Mouse (Mus musculus) C2C12 (cell line): ENCODE data around the gene Arhgap24. TPM values are rescaled to one million over a fixed set of nuclear protein-coding genes. Genes with fewer than 3 reads are reported as not detected.

Source experiments
- H3K27me3 ChIP-seq: one replicate; pipeline ENCODE4 v1.6.1; 2011; ENCODE audit not compliant: control insufficient read depth, insufficient read depth, insufficient read length
- H3K36me3 ChIP-seq: one replicate; pipeline ENCODE4 v1.6.1; 2011; ENCODE audit not compliant: control insufficient read depth, insufficient read depth
- H3K4me3 ChIP-seq: one replicate; pipeline ENCODE4 v1.5.1; 2011; ENCODE audit warnings: mild to moderate bottlenecking, control low read depth; ENCODE audit not compliant: poor library complexity, insufficient read depth, severe bottlenecking
- H3K79me2 ChIP-seq: one replicate; pipeline ENCODE4 v1.6.1; 2011; ENCODE audit not compliant: control insufficient read depth, insufficient read depth
- H3K79me3 ChIP-seq: one replicate; pipeline ENCODE4 v1.6.1; 2011; ENCODE audit warnings: low read depth, control low read depth
- H3ac ChIP-seq: one replicate; pipeline ENCODE3; 2011; ENCODE audit warnings: low read depth; ENCODE audit not compliant: control insufficient read depth, insufficient read length
- CEBPB ChIP-seq: IDR thresholded peaks from one replicate; pipeline ENCODE4 v1.6.1; 2011; ENCODE audit warnings: low read depth, mild to moderate bottlenecking, control low read depth, moderate library complexity
- CTCF ChIP-seq: IDR thresholded peaks from one replicate; pipeline ENCODE4 v1.5.1; 2011; ENCODE audit not compliant: control insufficient read depth, insufficient read depth, insufficient read length
- FOSL1 ChIP-seq: IDR thresholded peaks from one replicate; pipeline ENCODE4 v1.8.0; 2011; ENCODE audit warnings: mild to moderate bottlenecking, low read length; ENCODE audit not compliant: poor library complexity, insufficient read depth, severe bottlenecking
- MAX ChIP-seq: IDR thresholded peaks from one replicate; pipeline ENCODE4 v1.6.1; 2011; ENCODE audit warnings: mild to moderate bottlenecking, control low read depth
- MYOD1 ChIP-seq: IDR thresholded peaks from one replicate; pipeline ENCODE4 v1.6.1; 2011; ENCODE audit warnings: low read depth; ENCODE audit not compliant: control insufficient read depth, insufficient read length
- MYOG ChIP-seq: IDR thresholded peaks from one replicate; pipeline ENCODE4 v1.6.1; 2011; ENCODE audit not compliant: control insufficient read depth, insufficient read length; ENCODE audit errors: extremely low read depth
- USF1 ChIP-seq: IDR thresholded peaks from one replicate; pipeline ENCODE4 v1.6.1; 2011; ENCODE audit warnings: low read depth, mild to moderate bottlenecking, control low read depth, moderate library complexity
- polyA plus RNA-seq: library from polyadenylated mRNA; unstranded; fragments of >200 nt; fragmentation: generic; extraction: Trizol; gene quantifications from one replicate; pipeline ENCODE4 v1.2.1, GENCODE M21; 2012; ENCODE audit warnings: missing spikeins

The Arhgap24 gene
- polyA plus RNA-seq, 1 experiment: 2.9 TPM

GRCm38 (mm10) chr5:102503066-102503465 lies 21.9 kb downstream of the Arhgap24 start:
- TF ChIP-seq MAX: no peak
- no peak for TF ChIP-seq CTCF
- no peak for TF ChIP-seq USF1
- no peak for TF ChIP-seq MYOD1
- TF ChIP-seq CEBPB: no peak
- TF ChIP-seq FOSL1: no peak
- TF ChIP-seq MYOG: no peak
- Histone ChIP-seq H3K79me2 (no peaks in the 10 kb centered on the region), H3K4me3 (no peak overlapping the region), H3K79me3 (no peaks in the 10 kb centered on the region), H3K27me3 (no peaks in the 10 kb centered on the region), H3K36me3 (no peaks in the 10 kb centered on the region), H3ac (no peak overlapping the region)

- Histone ChIP-seq H3K27me3 (no peaks in the 10 kb centered on the region), H3K36me3 (no peaks in the 10 kb centered on the region), H3K79me3 (no peaks in the 10 kb centered on the region), H3K79me2 (no peaks in the 10 kb centered on the region), H3ac (no peak overlapping the region), H3K4me3 (no peak overlapping the region)
- TF ChIP-seq FOSL1 (no peak), MYOD1 (peak; percentile 22), CEBPB (no peak), USF1 (no peak)
Observed at GRCm38 (mm10) chr5:102503868-102504267, 22.7 kb downstream of the Arhgap24 start.

- no peak overlapping the region for H3ac ChIP-seq
- TF ChIP-seq FOSL1 (no peak), MYOG (no peak), MYOD1 (no peak), USF1 (peak; percentile 64), MAX (no peak), CTCF (no peak), CEBPB (no peak)
- H3K27me3 ChIP-seq: no peaks in the 10 kb centered on the region
- no peaks in the 10 kb centered on the region for H3K79me3 ChIP-seq
- no peaks in the 10 kb centered on the region for H3K79me2 ChIP-seq
- no peaks in the 10 kb centered on the region for H3K36me3 ChIP-seq
- no peak overlapping the region for H3K4me3 ChIP-seq
Observed at GRCm38 (mm10) chr5:102504557-102504956, 23.4 kb downstream of the Arhgap24 start.

GRCm38 (mm10) chr5:102508162-102508561 lies 27.0 kb downstream of the Arhgap24 start:
- H3K4me3 ChIP-seq: no peak overlapping the region
- no peak overlapping the region for H3ac ChIP-seq
- H3K36me3 ChIP-seq: no peaks in the 10 kb centered on the region
- no peaks in the 10 kb centered on the region for H3K79me2 ChIP-seq
- no peaks in the 10 kb centered on the region for H3K79me3 ChIP-seq
- no peak for TF ChIP-seq MYOG
- no peak for TF ChIP-seq MAX
- no peak for TF ChIP-seq USF1
- TF ChIP-seq CTCF: no peak
- TF ChIP-seq FOSL1: no peak
- TF ChIP-seq MYOD1: no peak
- no peak for TF ChIP-seq CEBPB
- H3K27me3 ChIP-seq: no peaks in the 10 kb centered on the region

GRCm38 (mm10) chr5:102509381-102509780 lies 28.2 kb downstream of the Arhgap24 start:
- Histone ChIP-seq H3K79me3 (no peaks in the 10 kb centered on the region), H3ac (no peak overlapping the region), H3K79me2 (no peaks in the 10 kb centered on the region), H3K36me3 (no peaks in the 10 kb centered on the region), H3K27me3 (no peaks in the 10 kb centered on the region), H3K4me3 (no peak overlapping the region)
- TF ChIP-seq MAX: no peak
- TF ChIP-seq CTCF: no peak
- no peak for TF ChIP-seq MYOD1
- TF ChIP-seq MYOG: no peak
- no peak for TF ChIP-seq FOSL1
- TF ChIP-seq USF1: no peak
- no peak for TF ChIP-seq CEBPB

GRCm38 (mm10) chr5:102511651-102512050 lies 30.5 kb downstream of the Arhgap24 start:
- no peaks in the 10 kb centered on the region for H3K27me3 ChIP-seq
- TF ChIP-seq CEBPB (no peak), MYOG (no peak), MYOD1 (no peak), MAX (no peak), FOSL1 (no peak), USF1 (no peak), CTCF (no peak)
- no peak overlapping the region for H3K4me3 ChIP-seq
- H3K79me2 ChIP-seq: no peaks in the 10 kb centered on the region
- H3ac ChIP-seq: no peak overlapping the region
- H3K36me3 ChIP-seq: no peaks in the 10 kb centered on the region
- no peaks in the 10 kb centered on the region for H3K79me3 ChIP-seq
